Mouse (Mus musculus): ENCODE results near the gene Cpne7. TPM values are rescaled to one million over a fixed set of nuclear protein-coding genes. Genes with fewer than 3 reads are reported as not detected.

Gene Cpne7
- 0.46 and 0.67 TPM in 2 replicates for polyA plus RNA-seq (2015; fragmentation: Nextera tagmentation; extraction: Ambion mirVana)

GRCm38 (mm10) chr8:123117127-123117731, at the start of gene Cpne7:
TSS of gene Cpne7 (plus strand) at chr8:123117374.
- Histone ChIP-seq H3K9me3 (ENCODE audit: control insufficient read depth) (no peaks in the 10 kb centered on the region), H3K4me2 (replicated peaks; ENCODE audit: low read depth) (peak within 1 kb of the TSS; percentile 84), H3K27me3 (replicated peaks; ENCODE audit: control insufficient read depth, insufficient read depth, low read length) (peaks cover 40% of the 10 kb centered on the region), H3K4me1 (replicated peaks; ENCODE audit: control insufficient read depth, insufficient read depth, low read length) (no peaks in the 10 kb centered on the region), H3K27ac (ENCODE audit: low read depth, low read length) (no peak within 1 kb of the TSS), H3K4me3 (ENCODE audit: low read depth, low read length) (peak within 1 kb of the TSS; percentile 40), H3K9ac (ENCODE audit: low read depth, low read length) (peak within 1 kb of the TSS; percentile 37; the same call in 1 of the 2 replicates), H3K36me3 (ENCODE audit: control insufficient read depth, insufficient read depth) (no peaks in the 10 kb centered on the region)
- under 1% methylated on average over 50 of the region's 51 CpGs for WGBS
- TF ChIP-seq CTCF (IDR thresholded peaks at IDR 0.05; ENCODE audit: low read depth) = no peak
- no peak for ATAC-seq

GRCm38 (mm10) chr8:123071176-123071575, 46.0 kb upstream of the Cpne7 start:
- Histone ChIP-seq H3K27me3 (replicated peaks; ENCODE audit: control insufficient read depth, insufficient read depth, low read length) (no peaks in the 10 kb centered on the region), H3K27ac (ENCODE audit: low read depth, low read length) (no peak overlapping the region), H3K9me3 (ENCODE audit: control insufficient read depth) (no peaks in the 10 kb centered on the region), H3K4me2 (replicated peaks; ENCODE audit: low read depth) (no peak overlapping the region), H3K9ac (ENCODE audit: low read depth, low read length) (no peak overlapping the region), H3K36me3 (ENCODE audit: control insufficient read depth, insufficient read depth) (peaks cover 42% of the 10 kb centered on the region), H3K4me1 (replicated peaks; ENCODE audit: control insufficient read depth, insufficient read depth, low read length) (0 out of 2 replicates have a peak, but pooled peaks cover 3% of the 10 kb centered on the region), H3K4me3 (ENCODE audit: low read depth, low read length) (no peak overlapping the region)
- TF ChIP-seq CTCF (IDR thresholded peaks at IDR 0.05; ENCODE audit: low read depth) = no peak
- WGBS = 60% methylated on average over 4 of the region's 4 CpGs
- ATAC-seq = no peak

GRCm38 (mm10) chr8:123077213-123077612, 40.0 kb upstream of the Cpne7 start:
- ATAC-seq = peak; percentile 75
- Histone ChIP-seq H3K27me3 (replicated peaks; ENCODE audit: control insufficient read depth, insufficient read depth, low read length) (no peaks in the 10 kb centered on the region), H3K27ac (ENCODE audit: low read depth, low read length) (no peak overlapping the region), H3K4me1 (replicated peaks; ENCODE audit: control insufficient read depth, insufficient read depth, low read length) (no peaks in the 10 kb centered on the region), H3K9me3 (ENCODE audit: control insufficient read depth) (no peaks in the 10 kb centered on the region), H3K4me3 (ENCODE audit: low read depth, low read length) (no peak overlapping the region), H3K4me2 (replicated peaks; ENCODE audit: low read depth) (no peak overlapping the region), H3K9ac (ENCODE audit: low read depth, low read length) (no peak overlapping the region), H3K36me3 (ENCODE audit: control insufficient read depth, insufficient read depth) (peaks cover 70% of the 10 kb centered on the region)
- WGBS = 59% methylated on average over 6 of the region's 6 CpGs
- TF ChIP-seq CTCF (IDR thresholded peaks at IDR 0.05; ENCODE audit: low read depth) = no peak

GRCm38 (mm10) chr8:123082993-123083392, 34.2 kb upstream of the Cpne7 start:
- no peak overlapping the region for H3K4me3 ChIP-seq (ENCODE audit: low read depth, low read length)
- WGBS = 88% methylated on average over 6 of the region's 6 CpGs
- no peak overlapping the region for H3K27ac ChIP-seq (ENCODE audit: low read depth, low read length)
- H3K36me3 ChIP-seq (ENCODE audit: control insufficient read depth, insufficient read depth) = peaks cover 85% of the 10 kb centered on the region
- TF ChIP-seq CTCF (IDR thresholded peaks at IDR 0.05; ENCODE audit: low read depth) = no peak
- H3K4me2 ChIP-seq (replicated peaks; ENCODE audit: low read depth) = no peak overlapping the region
- ATAC-seq = no peak
- H3K9ac ChIP-seq (ENCODE audit: low read depth, low read length) = no peak overlapping the region
- H3K9me3 ChIP-seq (ENCODE audit: control insufficient read depth) = no peaks in the 10 kb centered on the region
- no peaks in the 10 kb centered on the region for H3K27me3 ChIP-seq (replicated peaks; ENCODE audit: control insufficient read depth, insufficient read depth, low read length)
- H3K4me1 ChIP-seq (replicated peaks; ENCODE audit: control insufficient read depth, insufficient read depth, low read length) = no peaks in the 10 kb centered on the region

GRCm38 (mm10) chr8:123083610-123084009, 33.6 kb upstream of the Cpne7 start:
- Histone ChIP-seq H3K27me3 (replicated peaks; ENCODE audit: control insufficient read depth, insufficient read depth, low read length) (no peaks in the 10 kb centered on the region), H3K4me3 (ENCODE audit: low read depth, low read length) (no peak overlapping the region), H3K4me2 (replicated peaks; ENCODE audit: low read depth) (no peak overlapping the region), H3K27ac (ENCODE audit: low read depth, low read length) (peak overlapping the region; percentile 17; the same call in 1 of the 2 replicates), H3K36me3 (ENCODE audit: control insufficient read depth, insufficient read depth) (peaks cover 86% of the 10 kb centered on the region), H3K9ac (ENCODE audit: low read depth, low read length) (no peak overlapping the region), H3K9me3 (ENCODE audit: control insufficient read depth) (no peaks in the 10 kb centered on the region), H3K4me1 (replicated peaks; ENCODE audit: control insufficient read depth, insufficient read depth, low read length) (no peaks in the 10 kb centered on the region)
- WGBS = 88% methylated on average over 12 of the region's 12 CpGs
- TF ChIP-seq CTCF (IDR thresholded peaks at IDR 0.05; ENCODE audit: low read depth) = no peak
- no peak for ATAC-seq

- Histone ChIP-seq H3K27me3 (replicated peaks; ENCODE audit: control insufficient read depth, insufficient read depth, low read length) (no peaks in the 10 kb centered on the region), H3K4me2 (replicated peaks; ENCODE audit: low read depth) (no peak overlapping the region), H3K9me3 (ENCODE audit: control insufficient read depth) (no peaks in the 10 kb centered on the region), H3K9ac (ENCODE audit: low read depth, low read length) (no peak overlapping the region), H3K4me3 (ENCODE audit: low read depth, low read length) (no peak overlapping the region), H3K4me1 (replicated peaks; ENCODE audit: control insufficient read depth, insufficient read depth, low read length) (no peaks in the 10 kb centered on the region), H3K27ac (ENCODE audit: low read depth, low read length) (no peak overlapping the region), H3K36me3 (ENCODE audit: control insufficient read depth, insufficient read depth) (peaks cover 93% of the 10 kb centered on the region)
- ATAC-seq = no peak
- TF ChIP-seq CTCF (IDR thresholded peaks at IDR 0.05; ENCODE audit: low read depth) = no peak
- WGBS = 85% methylated on average over 9 of the region's 9 CpGs
These were observed 29.9 kb upstream of the Cpne7 start for GRCm38 (mm10) chr8:123087289-123087688.
